Mouse (Mus musculus): ENCODE measurements around the gene Ptprj.

- TF ChIP-seq CTCF (IDR thresholded peaks at IDR 0.05; ENCODE audit: low read depth, low read length) = no peak
- TF ChIP-seq POLR2A (IDR thresholded peaks at IDR 0.05; ENCODE audit: borderline replicate concordance, low read depth, low read length) = no peak
These were observed 84.3 kb downstream of the Ptprj start for GRCm38 (mm10) chr2:90496012-90496679.
